Mouse (Mus musculus): Measurements from ENCODE around the gene Cep41. TPM values are rescaled to one million over a fixed set of nuclear protein-coding genes. Genes with fewer than 3 reads are reported as not detected.

Cep41 gene
- total and polyA plus RNA-seq, 2 experiments from 2014 or later: 4.7 to 5.7 TPM

- 67% methylated on average over 25 of the region's 25 CpGs for WGBS
These were observed 17.1 kb upstream of the Cep41 start for GRCm38 (mm10) chr6:30710371-30711364.

GRCm38 (mm10) chr6:30709115-30709514 lies 15.6 kb upstream of the Cep41 start:
- DNase-seq (ENCODE audit: low spot score): no peak
- Histone ChIP-seq H3K4me1 (ENCODE audit: control insufficient read depth, insufficient read depth) (0 out of 2 replicates have a peak, but pooled peaks cover 2% of the 10 kb centered on the region), H3K9me3 (replicated peaks; ENCODE audit: control insufficient read depth, low read length) (no peaks in the 10 kb centered on the region), H3K4me2 (ENCODE audit: low read depth, low read length) (no peak overlapping the region), H3K27ac (ENCODE audit: low read depth) (no peak overlapping the region), H3K27me3 (ENCODE audit: control insufficient read depth, insufficient read depth, low read length) (no peaks in the 10 kb centered on the region), H3K36me3 (replicated peaks; ENCODE audit: control insufficient read depth, insufficient read depth, low read length) (no peaks in the 10 kb centered on the region), H3K9ac (replicated peaks; ENCODE audit: low read depth, low read length) (no peak overlapping the region), H3K4me3 (ENCODE audit: low read depth, low read length) (no peak overlapping the region)
- no peak for TF ChIP-seq EP300 (IDR thresholded peaks at IDR 0.05; ENCODE audit: low read depth)
- ATAC-seq (ENCODE audit: insufficient read depth, low read depth): no peak
- whole genome bisulfite sequencing: 68% methylated on average over 6 of the region's 6 CpGs

More at GRCm38 (mm10) chr6:30710371-30711364, 17.1 kb upstream of the Cep41 start:
- no peaks in the 10 kb centered on the region for H3K27me3 ChIP-seq (ENCODE audit: control insufficient read depth, insufficient read depth, low read length)
- H3K36me3 ChIP-seq (replicated peaks; ENCODE audit: control insufficient read depth, insufficient read depth, low read length): no peaks in the 10 kb centered on the region
- H3K4me1 ChIP-seq (ENCODE audit: control insufficient read depth, insufficient read depth): no peaks in the 10 kb centered on the region
- DNase-seq (ENCODE audit: low spot score) (no peak), ATAC-seq (ENCODE audit: insufficient read depth, low read depth) (no peak)
- no peak overlapping the region for H3K9ac ChIP-seq (replicated peaks; ENCODE audit: low read depth, low read length)
- TF ChIP-seq EP300 (IDR thresholded peaks at IDR 0.05; ENCODE audit: low read depth) (no peak), CTCF (IDR thresholded peaks at IDR 0.05; ENCODE audit: low read depth) (no peak)
- H3K27ac ChIP-seq (ENCODE audit: low read depth): no peak overlapping the region
- H3K4me3 ChIP-seq (ENCODE audit: low read depth, low read length): no peak overlapping the region
- H3K4me2 ChIP-seq (ENCODE audit: low read depth, low read length): no peak overlapping the region
- no peaks in the 10 kb centered on the region for H3K9me3 ChIP-seq (replicated peaks; ENCODE audit: control insufficient read depth, low read length)

- 56% methylated on average over 9 of the region's 9 CpGs for WGBS
- H3K4me2 ChIP-seq (ENCODE audit: low read depth, low read length): no peak overlapping the region
- H3K9me3 ChIP-seq (replicated peaks; ENCODE audit: control insufficient read depth, low read length): no peaks in the 10 kb centered on the region
- H3K4me1 ChIP-seq (ENCODE audit: control insufficient read depth, insufficient read depth): peaks cover 10% of the 10 kb centered on the region; the same call in 1 of the 2 replicates
- no peak overlapping the region for H3K9ac ChIP-seq (replicated peaks; ENCODE audit: low read depth, low read length)
- ATAC-seq (ENCODE audit: insufficient read depth, low read depth): peak; percentile 73
- no peak overlapping the region for H3K4me3 ChIP-seq (ENCODE audit: low read depth, low read length)
- H3K27me3 ChIP-seq (ENCODE audit: control insufficient read depth, insufficient read depth, low read length): no peaks in the 10 kb centered on the region
- peak overlapping the region; percentile 39 for H3K27ac ChIP-seq (ENCODE audit: low read depth)
- no peaks in the 10 kb centered on the region for H3K36me3 ChIP-seq (replicated peaks; ENCODE audit: control insufficient read depth, insufficient read depth, low read length)
- DNase-seq (ENCODE audit: low spot score): peak; percentile 57
- TF ChIP-seq CTCF (IDR thresholded peaks at IDR 0.05; ENCODE audit: low read depth) (no peak), EP300 (IDR thresholded peaks at IDR 0.05; ENCODE audit: low read depth) (peak; percentile 79)
These were observed 10.5 kb upstream of the Cep41 start for GRCm38 (mm10) chr6:30703977-30704602.

- WGBS: 44% methylated on average over 6 of the region's 6 CpGs
- Histone ChIP-seq H3K9me3 (replicated peaks; ENCODE audit: control insufficient read depth, low read length) (no peaks in the 10 kb centered on the region), H3K27me3 (ENCODE audit: control insufficient read depth, insufficient read depth, low read length) (no peaks in the 10 kb centered on the region), H3K4me1 (ENCODE audit: control insufficient read depth, insufficient read depth) (peaks cover 10% of the 10 kb centered on the region; the same call in 1 of the 2 replicates), H3K36me3 (replicated peaks; ENCODE audit: control insufficient read depth, insufficient read depth, low read length) (no peaks in the 10 kb centered on the region), H3K9ac (replicated peaks; ENCODE audit: low read depth, low read length) (no peak overlapping the region), H3K27ac (ENCODE audit: low read depth) (peak overlapping the region; percentile 39), H3K4me3 (ENCODE audit: low read depth, low read length) (no peak overlapping the region), H3K4me2 (ENCODE audit: low read depth, low read length) (no peak overlapping the region)
- DNase-seq (ENCODE audit: low spot score) (no peak), ATAC-seq (ENCODE audit: insufficient read depth, low read depth) (no peak)
- TF ChIP-seq EP300 (IDR thresholded peaks at IDR 0.05; ENCODE audit: low read depth) (no peak), CTCF (IDR thresholded peaks at IDR 0.05; ENCODE audit: low read depth) (no peak)
These were observed 9.9 kb upstream of the Cep41 start for GRCm38 (mm10) chr6:30703476-30703875.

- peak overlapping the region; percentile 39; the same call in 1 of the 2 replicates for H3K27ac ChIP-seq (ENCODE audit: low read depth)
- DNase-seq (ENCODE audit: low spot score): no peak
- H3K4me3 ChIP-seq (ENCODE audit: low read depth, low read length): no peak overlapping the region
- 94% methylated on average over 6 of the region's 6 CpGs for WGBS
- TF ChIP-seq CTCF (IDR thresholded peaks at IDR 0.05; ENCODE audit: low read depth): no peak
- TF ChIP-seq EP300 (IDR thresholded peaks at IDR 0.05; ENCODE audit: low read depth): no peak
- peaks cover 10% of the 10 kb centered on the region; the same call in 1 of the 2 replicates for H3K4me1 ChIP-seq (ENCODE audit: control insufficient read depth, insufficient read depth)
- no peak for ATAC-seq (ENCODE audit: insufficient read depth, low read depth)
- no peaks in the 10 kb centered on the region for H3K9me3 ChIP-seq (replicated peaks; ENCODE audit: control insufficient read depth, low read length)
- no peak overlapping the region for H3K4me2 ChIP-seq (ENCODE audit: low read depth, low read length)
- no peak overlapping the region for H3K9ac ChIP-seq (replicated peaks; ENCODE audit: low read depth, low read length)
- H3K36me3 ChIP-seq (replicated peaks; ENCODE audit: control insufficient read depth, insufficient read depth, low read length): no peaks in the 10 kb centered on the region
- H3K27me3 ChIP-seq (ENCODE audit: control insufficient read depth, insufficient read depth, low read length): no peaks in the 10 kb centered on the region
These were observed 9.3 kb upstream of the Cep41 start for GRCm38 (mm10) chr6:30702881-30703280.
